Mouse (Mus musculus): ENCODE results near the gene Prss47. TPM values are rescaled to one million over a fixed set of nuclear protein-coding genes. Genes with fewer than 3 reads are reported as not detected.

The Prss47 gene
- not detected for total RNA-seq (2021)
- long read RNA-seq, result 0 reads

GRCm38 (mm10) chr13:65052660-65053059 is at the start of gene Prss47:
Gene Prss47 (minus strand): TSS chr13:65052760.
- no peak for DNase-seq (ENCODE audit: low spot score in 2 of 2)

GRCm38 (mm10) chr13:65101232-65101631 is 48.7 kb upstream of the Prss47 start:
- no peak for DNase-seq (ENCODE audit: low spot score in 2 of 2)

- DNase-seq (ENCODE audit: low spot score in 2 of 2), result no peak
These were observed 48.1 kb upstream of the Prss47 start for GRCm38 (mm10) chr13:65100678-65101077.

- no peak for DNase-seq (ENCODE audit: low spot score in 2 of 2)
These were observed 44.5 kb upstream of the Prss47 start for GRCm38 (mm10) chr13:65097018-65097417.

- DNase-seq (ENCODE audit: low spot score in 2 of 2), result no peak
These were observed 43.4 kb upstream of the Prss47 start for GRCm38 (mm10) chr13:65095923-65096322.

GRCm38 (mm10) chr13:65069969-65070368 is 17.4 kb upstream of the Prss47 start:
- no peak for DNase-seq (ENCODE audit: low spot score in 2 of 2)

DNA sequence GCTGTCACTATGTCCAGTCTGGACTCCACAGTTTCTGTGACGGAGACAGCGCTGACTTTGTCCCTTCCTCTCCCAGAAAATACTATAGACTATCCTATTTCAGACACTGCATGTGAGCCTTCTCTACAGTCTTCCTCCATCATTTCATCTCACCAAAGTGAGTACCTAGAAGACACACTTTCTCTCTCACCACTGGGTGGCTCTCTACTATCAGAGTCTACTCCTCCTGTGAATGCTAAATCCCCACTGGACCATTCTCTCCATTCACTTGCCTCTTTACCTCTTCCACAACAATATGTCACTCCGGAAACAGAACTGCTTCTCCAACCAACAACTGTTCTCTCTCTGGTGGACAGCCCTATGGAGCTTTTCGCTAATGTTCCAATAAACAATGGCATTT is 17.5 kb downstream of the Prss47 start:
- no peak for DNase-seq (ENCODE audit: low spot score in 2 of 2)

DNA sequence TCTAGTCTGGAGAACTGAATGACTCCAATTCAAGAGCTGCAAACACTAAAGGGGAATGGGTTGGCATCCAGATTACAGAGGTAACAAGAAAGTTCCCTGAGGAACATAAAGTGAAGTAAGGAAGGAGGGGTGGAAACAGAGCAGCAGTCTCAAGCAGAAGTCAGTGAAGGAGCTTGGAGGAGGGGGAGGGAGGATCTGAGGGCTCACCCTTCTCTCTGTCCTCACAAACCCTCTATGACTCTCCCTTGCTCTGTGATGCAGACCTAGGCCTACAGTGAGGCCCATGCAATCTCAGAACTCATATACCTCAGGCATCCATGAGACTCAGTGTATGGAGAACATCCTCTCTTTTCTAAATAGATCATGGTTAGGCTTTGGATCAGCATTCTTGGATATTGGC is 19.8 kb downstream of the Prss47 start, which contains the start of gene Spata31d1c:
Gene Spata31d1c (plus strand): TSS at position 301 of the 400 bp plus-strand sequence.
- DNase-seq (ENCODE audit: low spot score in 2 of 2), result no peak

GRCm38 (mm10) chr13:65011052-65011738 is 41.4 kb downstream of the Prss47 start:
- DNase-seq (ENCODE audit: low spot score in 2 of 2), result no peak

DNA sequence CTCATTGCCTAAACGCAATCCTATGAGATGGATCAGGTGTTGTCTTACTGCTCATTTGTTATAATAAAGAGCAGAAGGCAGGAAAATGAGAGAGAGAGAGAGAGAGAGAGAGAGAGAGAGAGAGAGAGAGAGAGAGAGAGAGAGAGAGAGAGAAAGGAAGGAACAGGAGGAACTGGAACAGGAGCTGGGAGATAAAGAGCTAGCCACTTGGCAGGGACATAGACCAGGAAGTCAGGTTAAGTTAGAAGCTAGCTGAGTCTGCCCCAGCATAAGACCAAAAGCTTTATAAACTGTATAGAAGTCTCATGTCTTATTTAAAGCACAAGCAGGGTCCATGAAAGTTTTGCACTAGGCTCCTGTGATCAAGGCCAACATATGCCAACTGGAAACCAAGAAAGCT is 44.6 kb downstream of the Prss47 start:
- DNase-seq (ENCODE audit: low spot score in 2 of 2), result no peak

DNA sequence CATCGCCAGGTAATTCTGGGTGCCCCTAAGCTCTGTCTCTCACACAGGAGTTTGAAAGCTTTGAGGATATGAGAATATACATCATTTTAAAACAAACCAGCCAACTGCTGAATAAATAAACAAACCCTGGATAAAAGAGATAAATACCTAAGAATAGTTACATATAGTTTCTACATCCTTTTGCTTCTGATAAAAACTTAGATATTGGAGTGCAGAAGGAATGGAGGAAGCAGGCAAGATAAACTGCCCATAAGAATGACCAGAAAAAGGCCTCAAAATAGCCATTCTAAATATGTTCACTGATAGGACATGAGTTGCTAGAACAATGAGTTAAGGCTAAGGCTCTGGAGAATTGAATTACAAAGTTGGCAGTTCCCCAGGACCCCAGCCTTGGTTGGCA is 45.8 kb downstream of the Prss47 start:
- DNase-seq (ENCODE audit: low spot score in 2 of 2), result no peak

DNA sequence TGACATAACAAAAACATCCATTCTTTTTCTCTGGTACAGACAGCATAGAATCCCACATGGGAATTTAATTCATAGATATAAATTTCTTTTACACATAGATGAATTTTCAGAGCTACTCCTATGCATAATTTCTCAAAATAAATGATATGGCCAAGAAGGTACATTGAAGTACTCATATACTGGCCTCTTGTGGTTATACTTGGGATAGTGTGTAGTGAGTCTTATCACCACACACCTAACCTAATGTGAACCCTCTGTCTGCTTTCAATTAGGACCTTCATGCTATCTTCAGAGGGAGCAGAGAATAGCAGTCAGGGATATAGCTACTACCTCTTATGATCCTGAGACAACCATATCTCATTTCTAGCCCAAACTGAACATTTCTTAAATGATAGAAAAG is 47.1 kb downstream of the Prss47 start:
- no peak for DNase-seq (ENCODE audit: low spot score in 2 of 2)

Other genes starting within 250 kb of the Prss47 start
- 1 to 10 TPM; 7.3 to 9.6 TPM for gene Cntnap3, start 148.8 kb downstream of the Prss47 start, total RNA-seq (2021)
- gene Spata31, start 135.4 kb downstream of the Prss47 start, total RNA-seq (2021), result not detected
- gene Spata31d1c, start 19.7 kb downstream of the Prss47 start, total RNA-seq (2021), result not detected
- gene Mfsd14b, start 60.2 kb upstream of the Prss47 start, total RNA-seq (2021), result 10 to 100 TPM; 32.0 to 33.3 TPM
- gene Olfr465-ps1, start 85.3 kb upstream of the Prss47 start, total RNA-seq (2021), result not detected
- not detected for gene Olfr466, start 97.5 kb upstream of the Prss47 start, total RNA-seq (2021)
- gene Nlrp4f, start 153.2 kb upstream of the Prss47 start, total RNA-seq (2021), result under 1 TPM; 0.18 to 0.38 TPM
- gene Gm10775, start 206.8 kb upstream of the Prss47 start, total RNA-seq (2021), result under 1 TPM; 0.30 to 0.56 TPM
- 10 to 100 TPM; 68.0 to 71.4 TPM for gene Zfp369, start 226.1 kb upstream of the Prss47 start, total RNA-seq (2021)

Measured in layer of hippocampus, postnatal 10 days (tissue).